Mouse (Mus musculus): ENCODE results near the gene Nipa1. TPM values are rescaled to one million over a fixed set of nuclear protein-coding genes. Genes with fewer than 3 reads are reported as not detected.

Gene Nipa1
- polyA plus RNA-seq, 1 experiment = 0.80 TPM

- H3K4me3 ChIP-seq (ENCODE audit: control insufficient read depth, insufficient read depth, low read length) = no peak overlapping the region
- 97% methylated on average over 14 of the region's 14 CpGs for WGBS
- 0 out of 2 replicates have a peak, but pooled peaks cover 2% of the 10 kb centered on the region for H3K27me3 ChIP-seq (ENCODE audit: control insufficient read depth, insufficient read depth, low read length)
- no peaks in the 10 kb centered on the region for H3K4me1 ChIP-seq (replicated peaks; ENCODE audit: control insufficient read depth, insufficient read depth, low read length)
- no peak for DNase-seq
- H3K36me3 ChIP-seq (ENCODE audit: control insufficient read depth, insufficient read depth, low read length) = no peaks in the 10 kb centered on the region
- H3K27ac ChIP-seq (ENCODE audit: control insufficient read depth, insufficient read depth, low read length) = no peak overlapping the region
- TF ChIP-seq CTCF (IDR thresholded peaks at IDR 0.05; ENCODE audit: borderline replicate concordance, control insufficient read depth, extremely low read depth, insufficient read depth, low read length, poor library complexity) (no peak), POLR2A (IDR thresholded peaks at IDR 0.05; ENCODE audit: control insufficient read depth, extremely low read depth, insufficient read depth, low read length, poor library complexity) (no peak)
These were observed 6.3 kb downstream of the Nipa1 start for GRCm38 (mm10) chr7:56013261-56014001.

GRCm38 (mm10) chr7:56011018-56011333 lies 8.8 kb downstream of the Nipa1 start:
- no peak for DNase-seq
- no peak for TF ChIP-seq POLR2A (IDR thresholded peaks at IDR 0.05; ENCODE audit: control insufficient read depth, extremely low read depth, insufficient read depth, low read length, poor library complexity)
- TF ChIP-seq CTCF (IDR thresholded peaks at IDR 0.05; ENCODE audit: borderline replicate concordance, control insufficient read depth, extremely low read depth, insufficient read depth, low read length, poor library complexity) = no peak
- H3K4me3 ChIP-seq (ENCODE audit: control insufficient read depth, insufficient read depth, low read length) = no peak overlapping the region
- no peaks in the 10 kb centered on the region for H3K4me1 ChIP-seq (replicated peaks; ENCODE audit: control insufficient read depth, insufficient read depth, low read length)
- no peaks in the 10 kb centered on the region for H3K36me3 ChIP-seq (ENCODE audit: control insufficient read depth, insufficient read depth, low read length)
- no peaks in the 10 kb centered on the region for H3K27me3 ChIP-seq (ENCODE audit: control insufficient read depth, insufficient read depth, low read length)
- no peak overlapping the region for H3K27ac ChIP-seq (ENCODE audit: control insufficient read depth, insufficient read depth, low read length)

GRCm38 (mm10) chr7:56010318-56011017 lies 9.3 kb downstream of the Nipa1 start:
- Histone ChIP-seq H3K4me3 (ENCODE audit: control insufficient read depth, insufficient read depth, low read length) (no peak overlapping the region), H3K4me1 (replicated peaks; ENCODE audit: control insufficient read depth, insufficient read depth, low read length) (no peaks in the 10 kb centered on the region), H3K27ac (ENCODE audit: control insufficient read depth, insufficient read depth, low read length) (no peak overlapping the region), H3K27me3 (ENCODE audit: control insufficient read depth, insufficient read depth, low read length) (no peaks in the 10 kb centered on the region), H3K36me3 (ENCODE audit: control insufficient read depth, insufficient read depth, low read length) (no peaks in the 10 kb centered on the region)
- no peak for TF ChIP-seq CTCF (IDR thresholded peaks at IDR 0.05; ENCODE audit: borderline replicate concordance, control insufficient read depth, extremely low read depth, insufficient read depth, low read length, poor library complexity)
- no peak for TF ChIP-seq POLR2A (IDR thresholded peaks at IDR 0.05; ENCODE audit: control insufficient read depth, extremely low read depth, insufficient read depth, low read length, poor library complexity)
- no peak for DNase-seq
- 95% methylated on average over 4 of the region's 4 CpGs for WGBS

- TF ChIP-seq POLR2A (IDR thresholded peaks at IDR 0.05; ENCODE audit: control insufficient read depth, extremely low read depth, insufficient read depth, low read length, poor library complexity) (no peak), CTCF (IDR thresholded peaks at IDR 0.05; ENCODE audit: borderline replicate concordance, control insufficient read depth, extremely low read depth, insufficient read depth, low read length, poor library complexity) (no peak)
- Histone ChIP-seq H3K4me1 (replicated peaks; ENCODE audit: control insufficient read depth, insufficient read depth, low read length) (no peaks in the 10 kb centered on the region), H3K4me3 (ENCODE audit: control insufficient read depth, insufficient read depth, low read length) (no peak overlapping the region), H3K27me3 (ENCODE audit: control insufficient read depth, insufficient read depth, low read length) (no peaks in the 10 kb centered on the region), H3K36me3 (ENCODE audit: control insufficient read depth, insufficient read depth, low read length) (no peaks in the 10 kb centered on the region), H3K27ac (ENCODE audit: control insufficient read depth, insufficient read depth, low read length) (no peak overlapping the region)
- WGBS = 79% methylated on average over 3 of the region's 4 CpGs
- no peak for DNase-seq
These were observed 20.8 kb downstream of the Nipa1 start for GRCm38 (mm10) chr7:55998997-55999396.

- TF ChIP-seq CTCF (IDR thresholded peaks at IDR 0.05; ENCODE audit: borderline replicate concordance, control insufficient read depth, extremely low read depth, insufficient read depth, low read length, poor library complexity) (no peak), POLR2A (IDR thresholded peaks at IDR 0.05; ENCODE audit: control insufficient read depth, extremely low read depth, insufficient read depth, low read length, poor library complexity) (no peak)
These were observed 24.7 kb downstream of the Nipa1 start for GRCm38 (mm10) chr7:55995013-55995412.

GRCm38 (mm10) chr7:55991858-55992257 lies 27.9 kb downstream of the Nipa1 start:
- TF ChIP-seq POLR2A (IDR thresholded peaks at IDR 0.05; ENCODE audit: control insufficient read depth, extremely low read depth, insufficient read depth, low read length, poor library complexity) (no peak), CTCF (IDR thresholded peaks at IDR 0.05; ENCODE audit: borderline replicate concordance, control insufficient read depth, extremely low read depth, insufficient read depth, low read length, poor library complexity) (no peak)
- DNase-seq = no peak
- 97% methylated on average over 7 of the region's 7 CpGs for WGBS

More at GRCm38 (mm10) chr7:55995013-55995412, 24.7 kb downstream of the Nipa1 start:
- H3K4me3 ChIP-seq (ENCODE audit: control insufficient read depth, insufficient read depth, low read length) = no peak overlapping the region
- 80% methylated on average over 4 of the region's 4 CpGs for WGBS
- no peak overlapping the region for H3K27ac ChIP-seq (ENCODE audit: control insufficient read depth, insufficient read depth, low read length)
- H3K4me1 ChIP-seq (replicated peaks; ENCODE audit: control insufficient read depth, insufficient read depth, low read length) = no peaks in the 10 kb centered on the region
- no peak for DNase-seq
- no peaks in the 10 kb centered on the region for H3K36me3 ChIP-seq (ENCODE audit: control insufficient read depth, insufficient read depth, low read length)
- H3K27me3 ChIP-seq (ENCODE audit: control insufficient read depth, insufficient read depth, low read length) = no peaks in the 10 kb centered on the region

More at GRCm38 (mm10) chr7:55991858-55992257, 27.9 kb downstream of the Nipa1 start:
- Histone ChIP-seq H3K27me3 (ENCODE audit: control insufficient read depth, insufficient read depth, low read length) (no peaks in the 10 kb centered on the region), H3K27ac (ENCODE audit: control insufficient read depth, insufficient read depth, low read length) (no peak overlapping the region), H3K36me3 (ENCODE audit: control insufficient read depth, insufficient read depth, low read length) (no peaks in the 10 kb centered on the region), H3K4me3 (ENCODE audit: control insufficient read depth, insufficient read depth, low read length) (no peak overlapping the region), H3K4me1 (replicated peaks; ENCODE audit: control insufficient read depth, insufficient read depth, low read length) (no peaks in the 10 kb centered on the region)
